Mouse (Mus musculus) megakaryocyte, embryonic 14.5 days (primary cell): ENCODE measurements around the gene Tgtp1. TPM values are rescaled to one million over a fixed set of nuclear protein-coding genes. Genes with fewer than 3 reads are reported as not detected.

ENCODE experiments used
- polyA plus RNA-seq: library from polyadenylated mRNA; stranded (reverse); fragments of >175 nt; gene quantifications from 2 replicates; pipeline ENCODE4 v1.2.3, GENCODE M21; 2012; ENCODE audit warnings: low replicate concordance; ENCODE audit not compliant: insufficient read depth

Tgtp1 gene
- polyA plus RNA-seq, 1 experiment: 0.22 TPM

Other genes with a start within 250 kb of the Tgtp1 start
- 2,725 and 4,464 TPM in 2 replicates for gene Rack1, start 193.8 kb downstream of the Tgtp1 start, polyA plus RNA-seq
- gene Trim41, start 176.8 kb downstream of the Tgtp1 start, polyA plus RNA-seq: 18.6 and 56.2 TPM in 2 replicates
- gene Trim7, start 168.0 kb downstream of the Tgtp1 start, polyA plus RNA-seq: 1.6 and 5.7 TPM in 2 replicates
- 18.6 and 145 TPM in 2 replicates for gene Gm12184, start 167.5 kb downstream of the Tgtp1 start, polyA plus RNA-seq
- gene Irgm1, start 122.5 kb downstream of the Tgtp1 start, polyA plus RNA-seq: 5.0 TPM in 1 of 2 replicates, not detected in the other
- gene Gm5431, start 92.0 kb downstream of the Tgtp1 start, polyA plus RNA-seq: 0.45 TPM in 1 of 2 replicates, not detected in the other
- gene Psme2b, start 48.0 kb downstream of the Tgtp1 start, polyA plus RNA-seq: 3.0 TPM in 1 of 2 replicates, not detected in the other
- 0.21 TPM in 1 of 2 replicates, not detected in the other for gene Olfr56, start 15.3 kb downstream of the Tgtp1 start, polyA plus RNA-seq
- gene 9930111J21Rik1, start 14.8 kb downstream of the Tgtp1 start, polyA plus RNA-seq: 0.18 TPM in 1 of 2 replicates, not detected in the other
- gene Gm12185, start 1.9 kb downstream of the Tgtp1 start, polyA plus RNA-seq: not detected in 2 replicates
- gene 9930111J21Rik2, start 57.1 kb upstream of the Tgtp1 start, polyA plus RNA-seq: 0.57 TPM in 1 of 2 replicates, not detected in the other
- 0.45 TPM in 1 of 2 replicates, not detected in the other for gene Tgtp2, start 70.0 kb upstream of the Tgtp1 start, polyA plus RNA-seq
- gene Ifi47, start 82.4 kb upstream of the Tgtp1 start, polyA plus RNA-seq: 6.0 and 6.4 TPM in 2 replicates
- gene Olfr1396, start 120.7 kb upstream of the Tgtp1 start, polyA plus RNA-seq: not detected in 2 replicates
- not detected in 2 replicates for gene Olfr1395, start 148.1 kb upstream of the Tgtp1 start, polyA plus RNA-seq
- gene Olfr1394, start 160.2 kb upstream of the Tgtp1 start, polyA plus RNA-seq: not detected in 2 replicates
- 7.0 and 7.1 TPM in 2 replicates for gene Btnl9, start 193.0 kb upstream of the Tgtp1 start, polyA plus RNA-seq
- gene Zfp62, start 209.1 kb upstream of the Tgtp1 start, polyA plus RNA-seq: 1.5 TPM in 1 of 2 replicates, not detected in the other